Mouse (Mus musculus): ENCODE results near the gene Dhdh.

Dhdh gene

GRCm38 (mm10) chr7:45451344-45451982 lies 37.1 kb downstream of the Dhdh start:
- peak; percentile 93 for DNase-seq (ENCODE audit: low read depth, low spot score)

GRCm38 (mm10) chr7:45449974-45450373 lies 38.6 kb downstream of the Dhdh start:
- no peak for DNase-seq (ENCODE audit: low read depth, low spot score)

GRCm38 (mm10) chr7:45447325-45447990 lies 41.1 kb downstream of the Dhdh start:
- DNase-seq (ENCODE audit: low read depth, low spot score), result peak; percentile 72

GRCm38 (mm10) chr7:45446589-45446988 lies 42.0 kb downstream of the Dhdh start:
- no peak for DNase-seq (ENCODE audit: low read depth, low spot score)

GRCm38 (mm10) chr7:45443526-45444420 lies 44.8 kb downstream of the Dhdh start:
- no peak for DNase-seq (ENCODE audit: low read depth, low spot score)

GRCm38 (mm10) chr7:45437521-45438276 lies 50.9 kb downstream of the Dhdh start, which contains the start of gene Ruvbl2:
Gene Ruvbl2 (minus strand): TSS chr7:45438096.
- DNase-seq (ENCODE audit: low read depth, low spot score), result no peak

GRCm38 (mm10) chr7:45437046-45437445 lies 51.6 kb downstream of the Dhdh start:
- DNase-seq (ENCODE audit: low read depth, low spot score), result no peak

GRCm38 (mm10) chr7:45436444-45436843 lies 52.2 kb downstream of the Dhdh start:
- DNase-seq (ENCODE audit: low read depth, low spot score), result no peak

GRCm38 (mm10) chr7:45435038-45435437 lies 53.6 kb downstream of the Dhdh start:
- DNase-seq (ENCODE audit: low read depth, low spot score), result no peak

GRCm38 (mm10) chr7:45434203-45435015 lies 54.2 kb downstream of the Dhdh start, which contains the start of gene Gys1:
Gene Gys1 (plus strand): TSS chr7:45434844.
- DNase-seq (ENCODE audit: low read depth, low spot score), result peak; percentile 100

- no peak for DNase-seq (ENCODE audit: low read depth, low spot score)
Measured at GRCm38 (mm10) chr7:45433835-45434202, 54.8 kb downstream of the Dhdh start.

GRCm38 (mm10) chr7:45426556-45426955 lies 62.0 kb downstream of the Dhdh start:
- no peak for DNase-seq (ENCODE audit: low read depth, low spot score)

GRCm38 (mm10) chr7:45421194-45421593 lies 67.4 kb downstream of the Dhdh start:
- no peak for DNase-seq (ENCODE audit: low read depth, low spot score)

Measured in CD4-positive, CD25-positive, alpha-beta regulatory T cell, adult 2 months (primary cell).